Mouse (Mus musculus) myocyte (in vitro differentiated cells): ENCODE measurements at regions not wholly inside any gene's neighbourhood (a gene's known extent, or its start where the extent isn't known, plus 50 kb on each side); places are given as distances from the start of the nearest gene placed in this dataset.

ENCODE experiments used
- H3K27me3 ChIP-seq: one replicate; pipeline ENCODE4 v1.6.1; 2011; ENCODE audit not compliant: control insufficient read depth, insufficient read depth, insufficient read length
- H3K36me3 ChIP-seq: one replicate; pipeline ENCODE4 v1.6.1; 2011; ENCODE audit not compliant: control insufficient read depth, insufficient read depth
- H3K4me2 ChIP-seq: one replicate; pipeline ENCODE4 v1.6.1; 2011; ENCODE audit warnings: low read depth, control low read depth
- H3K4me3 ChIP-seq: one replicate; pipeline ENCODE4 v1.5.1; 2011; ENCODE audit warnings: mild to moderate bottlenecking, control low read depth, moderate library complexity
- H3K79me2 ChIP-seq: one replicate; pipeline ENCODE4 v1.6.1; 2011; ENCODE audit not compliant: control insufficient read depth, insufficient read depth
- H3ac ChIP-seq: one replicate; pipeline ENCODE4 v1.6.1; 2011; ENCODE audit not compliant: control insufficient read depth, insufficient read length
- CEBPB ChIP-seq: IDR thresholded peaks from 2 replicates; pipeline ENCODE4 v1.6.1; 2011; ENCODE audit warnings: mild to moderate bottlenecking, moderate library complexity; ENCODE audit not compliant: poor library complexity, insufficient read depth, severe bottlenecking
- E2F4 ChIP-seq: IDR thresholded peaks from one replicate; pipeline ENCODE4 v1.6.1; 2011; ENCODE audit warnings: mild to moderate bottlenecking, control low read depth, moderate library complexity; ENCODE audit not compliant: insufficient read depth
- MAX ChIP-seq: IDR thresholded peaks from one replicate; pipeline ENCODE4 v1.6.1; 2011; ENCODE audit warnings: low read depth, mild to moderate bottlenecking, control low read depth
- MYOD1 ChIP-seq, 3 experiments: IDR thresholded peaks; one replicate each; pipeline ENCODE4 v1.6.1; 2011; ENCODE audit warnings: control low read depth in 2 of 3, low read depth in 2 of 3, mild to moderate bottlenecking in 2 of 3, moderate library complexity in 1 of 3; ENCODE audit not compliant: insufficient read length in 2 of 3, control insufficient read depth in 1 of 3
- MYOG ChIP-seq, 3 experiments: IDR thresholded peaks; one replicate each; pipeline ENCODE4 v1.6.1; 2011; ENCODE audit warnings: control low read depth in 2 of 3, low read depth in 2 of 3, mild to moderate bottlenecking in 2 of 3; ENCODE audit not compliant: insufficient read length in 2 of 3, control insufficient read depth in 1 of 3, insufficient read depth in 1 of 3
- POLR2A ChIP-seq: IDR thresholded peaks from one replicate; pipeline ENCODE4 v1.6.1; 2011; ENCODE audit warnings: low read depth, mild to moderate bottlenecking, control low read depth, moderate library complexity; ENCODE audit not compliant: insufficient read length
- POLR2AphosphoS2 ChIP-seq: IDR thresholded peaks from one replicate; pipeline ENCODE4 v1.6.1; 2011; ENCODE audit warnings: low read depth, control low read depth; ENCODE audit not compliant: insufficient read length
- REST ChIP-seq: IDR thresholded peaks from one replicate; pipeline ENCODE4 v1.6.1; 2011; ENCODE audit warnings: mild to moderate bottlenecking, control low read depth, moderate library complexity; ENCODE audit not compliant: insufficient read depth, insufficient read length
- SRF ChIP-seq: IDR thresholded peaks from one replicate; pipeline ENCODE4 v1.6.1; 2011; ENCODE audit warnings: low read depth; ENCODE audit not compliant: control insufficient read depth, insufficient read length
- TCF12 ChIP-seq: IDR thresholded peaks from one replicate; pipeline ENCODE4 v1.6.1; 2011; ENCODE audit warnings: mild to moderate bottlenecking, control low read depth; ENCODE audit not compliant: poor library complexity, insufficient read depth, severe bottlenecking
- TCF3 ChIP-seq: IDR thresholded peaks from one replicate; pipeline ENCODE4 v1.6.1; 2011; ENCODE audit warnings: low read depth, control low read depth; ENCODE audit not compliant: insufficient read length
- USF1 ChIP-seq: IDR thresholded peaks from one replicate; pipeline ENCODE4 v1.6.1; 2011; ENCODE audit warnings: low read depth, mild to moderate bottlenecking, control low read depth, moderate library complexity

GRCm38 (mm10) chr4:95166503-95166902, 114.5 kb upstream of the Jun start:
- Histone ChIP-seq H3K27me3 (no peaks in the 10 kb centered on the region), H3K79me2 (no peaks in the 10 kb centered on the region), H3K4me3 (no peak overlapping the region), H3ac (no peak overlapping the region), H3K36me3 (no peaks in the 10 kb centered on the region), H3K4me2 (no peak overlapping the region)
- TF ChIP-seq SRF (no peak), POLR2AphosphoS2 (no peak), MYOD1 (IDR thresholded peaks at IDR 0.05; ENCODE audit: control insufficient read depth in 1 of 3, insufficient read length in 2 of 3, low read depth in 2 of 3) (no peak), CEBPB (no peak), MYOG (IDR thresholded peaks at IDR 0.05; ENCODE audit: control insufficient read depth in 1 of 3, insufficient read depth in 1 of 3, insufficient read length in 2 of 3, low read depth in 2 of 3) (no peak), MAX (no peak), TCF3 (no peak), USF1 (no peak), TCF12 (no peak), E2F4 (no peak), REST (no peak), POLR2A (no peak)

- no peaks in the 10 kb centered on the region for H3K36me3 ChIP-seq
- TF ChIP-seq E2F4 (no peak), REST (no peak), MAX (no peak), MYOD1 (IDR thresholded peaks at IDR 0.05; ENCODE audit: control insufficient read depth in 1 of 3, insufficient read length in 2 of 3, low read depth in 2 of 3) (no peak), CEBPB (no peak), TCF12 (no peak), POLR2AphosphoS2 (no peak), SRF (no peak), TCF3 (no peak), POLR2A (no peak), MYOG (IDR thresholded peaks at IDR 0.05; ENCODE audit: control insufficient read depth in 1 of 3, insufficient read depth in 1 of 3, insufficient read length in 2 of 3, low read depth in 2 of 3) (no peak), USF1 (no peak)
- no peaks in the 10 kb centered on the region for H3K79me2 ChIP-seq
Measured at GRCm38 (mm10) chr4:95167216-95167615, 115.2 kb upstream of the Jun start.

DNA sequence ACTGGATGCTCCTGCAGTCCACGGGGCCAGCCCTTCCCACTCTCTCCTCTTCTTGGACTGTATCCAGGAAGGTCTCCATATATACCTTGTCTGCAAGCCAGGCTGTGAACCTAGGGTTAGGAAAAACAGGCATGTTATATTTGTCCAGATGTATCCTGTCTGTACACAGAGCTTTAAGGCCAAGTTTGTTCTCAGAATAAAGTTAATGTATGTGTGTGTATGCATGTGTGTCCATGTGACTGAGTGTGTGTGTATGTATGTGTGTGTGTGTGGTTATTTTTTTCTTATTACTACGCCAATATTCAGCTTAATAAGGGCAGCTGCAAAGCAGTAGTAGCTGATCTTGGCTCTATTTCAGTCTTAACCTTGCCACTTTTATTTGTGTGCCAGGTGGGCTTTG, 117.7 kb upstream of the Jun start:
- Histone ChIP-seq H3ac (no peak overlapping the region), H3K4me2 (no peak overlapping the region), H3K79me2 (no peaks in the 10 kb centered on the region), H3K4me3 (no peak overlapping the region), H3K36me3 (no peaks in the 10 kb centered on the region), H3K27me3 (no peaks in the 10 kb centered on the region)
- no peak for TF ChIP-seq POLR2AphosphoS2

More at GRCm38 (mm10) chr4:95167216-95167615, 115.2 kb upstream of the Jun start:
- H3ac ChIP-seq, result no peak overlapping the region
- H3K4me3 ChIP-seq, result no peak overlapping the region
- H3K4me2 ChIP-seq, result no peak overlapping the region
- no peaks in the 10 kb centered on the region for H3K27me3 ChIP-seq

- TF ChIP-seq MAX (no peak), SRF (peak; percentile 86), POLR2A (no peak), TCF3 (no peak), MYOD1 (IDR thresholded peaks at IDR 0.05; ENCODE audit: control insufficient read depth in 1 of 3, insufficient read length in 2 of 3, low read depth in 2 of 3) (peak in 2 of 3 experiments; percentile 46 to 57), MYOG (IDR thresholded peaks at IDR 0.05; ENCODE audit: control insufficient read depth in 1 of 3, insufficient read depth in 1 of 3, insufficient read length in 2 of 3, low read depth in 2 of 3) (peak in 1 of 3 experiments; percentile 35), TCF12 (no peak), REST (no peak), CEBPB (no peak)
- Histone ChIP-seq H3K4me3 (no peak overlapping the region), H3K27me3 (no peaks in the 10 kb centered on the region), H3K79me2 (no peaks in the 10 kb centered on the region), H3K4me2 (peak overlapping the region; percentile 39), H3K36me3 (no peaks in the 10 kb centered on the region), H3ac (no peak overlapping the region)
Measured at GRCm38 (mm10) chr4:95177753-95178152, 125.7 kb upstream of the Jun start.

DNA sequence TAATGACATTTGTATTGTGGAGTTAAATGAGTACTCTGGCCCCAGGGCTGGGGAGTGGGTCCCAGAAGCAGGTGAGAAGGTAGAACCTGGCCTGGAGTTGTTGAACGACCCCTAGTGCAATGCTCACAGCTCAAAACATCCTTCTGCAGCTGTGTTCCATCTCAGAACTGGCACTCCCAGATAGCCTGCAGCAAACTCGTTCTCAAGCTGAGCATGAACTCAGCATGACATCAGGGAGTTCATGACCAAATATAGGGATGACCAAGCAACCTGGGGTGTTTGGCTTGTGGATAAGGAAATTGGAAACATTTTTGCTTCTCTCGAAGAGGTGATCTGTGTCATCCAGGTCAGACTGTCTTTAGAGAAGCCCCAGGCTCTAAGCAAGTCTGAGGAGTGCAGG, 126.4 kb upstream of the Jun start:
- H3K36me3 ChIP-seq, result no peaks in the 10 kb centered on the region
- H3K4me2 ChIP-seq, result no peak overlapping the region
- no peaks in the 10 kb centered on the region for H3K27me3 ChIP-seq
- peak; percentile 11 for TF ChIP-seq SRF
- TF ChIP-seq USF1, result no peak
- no peaks in the 10 kb centered on the region for H3K79me2 ChIP-seq
- no peak overlapping the region for H3K4me3 ChIP-seq
- H3ac ChIP-seq, result no peak overlapping the region
